Mouse (Mus musculus): ENCODE measurements around the gene Haspin.

The Haspin gene

GRCm38 (mm10) chr11:73144261-73144681 lies 6.2 kb upstream of the Haspin start:
- DNase-seq, result peak; percentile 42 to 83

- DNase-seq, result peak in 1 of 2 experiments; percentile 21
These were observed 978 bp downstream of the Haspin start for GRCm38 (mm10) chr11:73137116-73137515.

GRCm38 (mm10) chr11:73136587-73136986 lies 1.5 kb downstream of the Haspin start:
- DNase-seq, result no peak

GRCm38 (mm10) chr11:73134222-73134621 lies 3.9 kb downstream of the Haspin start:
- DNase-seq, result no peak

- DNase-seq, result no peak
These were observed 5.1 kb downstream of the Haspin start for GRCm38 (mm10) chr11:73132999-73133398.

- DNase-seq, result peak; percentile 39 to 43
These were observed 7.1 kb downstream of the Haspin start for GRCm38 (mm10) chr11:73131020-73131419.

GRCm38 (mm10) chr11:73126495-73126894 lies 11.6 kb downstream of the Haspin start:
- no peak for DNase-seq

GRCm38 (mm10) chr11:73111414-73111813 lies 26.7 kb downstream of the Haspin start:
- no peak for DNase-seq

- DNase-seq, result no peak
These were observed 28.2 kb downstream of the Haspin start for GRCm38 (mm10) chr11:73109941-73110340.

GRCm38 (mm10) chr11:73108898-73109625 lies 29.0 kb downstream of the Haspin start:
- DNase-seq, result peak in 1 of 2 experiments; percentile 23

GRCm38 (mm10) chr11:73108195-73108897 lies 29.7 kb downstream of the Haspin start:
- DNase-seq, result no peak

- DNase-seq, result peak; percentile 27 to 69
These were observed 30.7 kb downstream of the Haspin start for GRCm38 (mm10) chr11:73107358-73107757.

- DNase-seq, result no peak
These were observed 32.8 kb downstream of the Haspin start for GRCm38 (mm10) chr11:73105246-73105645.

- no peak for DNase-seq
These were observed 36.8 kb downstream of the Haspin start for GRCm38 (mm10) chr11:73101308-73101707.

- DNase-seq, result no peak
These were observed 37.9 kb downstream of the Haspin start for GRCm38 (mm10) chr11:73099976-73100750.

GRCm38 (mm10) chr11:73098860-73099259 lies 39.2 kb downstream of the Haspin start:
- no peak for DNase-seq

- DNase-seq, result no peak
These were observed 43.7 kb downstream of the Haspin start for GRCm38 (mm10) chr11:73094231-73094995.

- DNase-seq, result no peak
These were observed 45.2 kb downstream of the Haspin start for GRCm38 (mm10) chr11:73092877-73093276.

GRCm38 (mm10) chr11:73092057-73092456 lies 46.0 kb downstream of the Haspin start:
- no peak for DNase-seq

GRCm38 (mm10) chr11:73090826-73091225 lies 47.3 kb downstream of the Haspin start:
- no peak for DNase-seq

- no peak for DNase-seq
These were observed 47.8 kb downstream of the Haspin start, which contains the start of gene Itgae for GRCm38 (mm10) chr11:73090283-73090682. TSS of gene Itgae (plus strand) at chr11:73090583.

GRCm38 (mm10) chr11:73087700-73088480 lies 50.2 kb downstream of the Haspin start:
- DNase-seq, result no peak

All from kidney, adult 8-10 months (tissue).